Mouse (Mus musculus): ENCODE measurements around the gene Olfr1298.

DNA sequence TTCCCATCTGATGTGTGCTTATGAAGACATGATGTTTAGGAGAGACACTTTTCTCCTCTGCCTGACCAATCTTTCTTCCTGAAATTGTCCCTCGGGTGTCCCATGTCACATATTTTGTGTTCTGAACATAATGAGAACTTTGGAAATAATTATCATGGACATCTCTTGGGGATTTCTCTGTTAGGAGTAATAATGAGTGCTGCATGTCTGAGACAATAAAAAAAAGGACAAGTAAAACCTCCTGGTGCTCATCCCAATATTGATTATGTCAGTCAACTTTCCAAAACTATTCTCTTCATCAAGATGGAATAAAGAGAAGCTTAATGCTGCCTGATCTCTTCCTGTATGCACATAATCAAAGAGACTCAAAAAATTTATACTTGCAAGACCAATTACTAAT, 22.6 kb downstream of the Olfr1298 start, which contains the start of gene Olfr1297:
- TF ChIP-seq POLR2A (IDR thresholded peaks at IDR 0.05; ENCODE audit: borderline replicate concordance, control insufficient read depth, low read depth, low read length) (no peak), CTCF (IDR thresholded peaks at IDR 0.05; ENCODE audit: control insufficient read depth, insufficient read depth, low read length) (no peak)
